Mouse (Mus musculus) gastrocnemius, postnatal 4 days (tissue): ENCODE measurements around the gene Dhps. TPM values are rescaled to one million over a fixed set of nuclear protein-coding genes. Genes with fewer than 3 reads are reported as not detected.

Source experiments
- DNase-seq, 2 experiments: peaks; one replicate each; pipeline ENCODE4 v3.0.0; 2021 to 2022; ENCODE audit warnings: low spot score in 2 of 2, mixed read lengths in 2 of 2
- long read RNA-seq, 2 experiments: library from polyadenylated mRNA; stranded (forward); transcript quantifications; one replicate each; pipeline ENCODE4 v2.0.0; 2021
- total RNA-seq, 2 experiments: library from RNA; stranded (reverse); gene quantifications; 2 replicates each; pipeline ENCODE4 v1.2.3; 2021

Gene Dhps
- total RNA-seq, result 10 to 100 TPM; 28.7 to 29.4 TPM
- long read RNA-seq, experiment 1, transcript Dhps-201 (9 exons, 1,333 nt), result major isoform, 9 of 13 reads
- long read RNA-seq, experiment 1, partial matches to known transcripts, result 1 of 13 reads
- long read RNA-seq, experiment 1, other reads (novel, unspliced or antisense), result 3 of 13 reads
- long read RNA-seq, experiment 2, transcript Dhps-201 (9 exons, 1,333 nt), result major isoform, 20 of 32 reads
- long read RNA-seq, experiment 2, partial matches to known transcripts, result 1 of 32 reads
- long read RNA-seq, experiment 2, other reads (novel, unspliced or antisense), result 8 of 32 reads

GRCm38 (mm10) chr8:85071514-85072281, at the start of gene Dhps:
Gene Dhps, plus strand, starts transcription at chr8:85071757.
- DNase-seq, result peak; percentile 75 to 91

- DNase-seq, result no peak
These were observed 47.7 kb upstream of the Dhps start for GRCm38 (mm10) chr8:85023846-85024245.

- peak in 1 of 2 experiments; percentile 84 for DNase-seq
These were observed 46.2 kb upstream of the Dhps start, which contains the start of gene Asna1 for GRCm38 (mm10) chr8:85025098-85025932. Gene Asna1, minus strand, starts transcription at chr8:85025281.

- DNase-seq, result peak; percentile 91 to 97
These were observed 44.7 kb upstream of the Dhps start, which contains the start of gene Trir for GRCm38 (mm10) chr8:85026670-85027515. Gene Trir, plus strand, starts transcription at chr8:85026823.

- no peak for DNase-seq
These were observed 44.1 kb upstream of the Dhps start for GRCm38 (mm10) chr8:85027516-85027855.

GRCm38 (mm10) chr8:85027922-85028321, 43.6 kb upstream of the Dhps start:
- no peak for DNase-seq

GRCm38 (mm10) chr8:85029271-85029670, 42.3 kb upstream of the Dhps start:
- DNase-seq, result no peak

- DNase-seq, result no peak
These were observed 38.8 kb upstream of the Dhps start for GRCm38 (mm10) chr8:85032622-85033311.

GRCm38 (mm10) chr8:85033867-85034266, 37.7 kb upstream of the Dhps start:
- DNase-seq, result no peak

GRCm38 (mm10) chr8:85034764-85035163, 36.8 kb upstream of the Dhps start:
- DNase-seq, result peak in 1 of 2 experiments; percentile 71

- no peak for DNase-seq
These were observed 36.3 kb upstream of the Dhps start for GRCm38 (mm10) chr8:85035165-85035727.

GRCm38 (mm10) chr8:85035728-85036310, 35.7 kb upstream of the Dhps start:
- no peak for DNase-seq

- no peak for DNase-seq
These were observed 35.2 kb upstream of the Dhps start for GRCm38 (mm10) chr8:85036381-85036717.

- DNase-seq, result peak; percentile 85 to 91
These were observed 34.7 kb upstream of the Dhps start, which contains the start of gene Tnpo2 for GRCm38 (mm10) chr8:85036718-85037365. Gene Tnpo2, plus strand, starts transcription at chr8:85036915.

- DNase-seq, result no peak
These were observed 34.2 kb upstream of the Dhps start for GRCm38 (mm10) chr8:85037366-85037680.

GRCm38 (mm10) chr8:85037681-85038531, 33.7 kb upstream of the Dhps start:
- DNase-seq, result peak in 1 of 2 experiments; percentile 56

- no peak for DNase-seq
These were observed 27.9 kb upstream of the Dhps start for GRCm38 (mm10) chr8:85043619-85044018.

GRCm38 (mm10) chr8:85057367-85057766, 14.2 kb upstream of the Dhps start:
- no peak for DNase-seq
